Mouse (Mus musculus) inflammation-experienced regulatory T-cells, adult 6 months (primary cell): ENCODE results near the gene Lrrc74b. TPM values are rescaled to one million over a fixed set of nuclear protein-coding genes. Genes with fewer than 3 reads are reported as not detected.
A peak's percentile ranks its signal among the peaks of the same experiment; 100 is the strongest.
"Not testable (repeated sequence)": the region's sequence is repeated elsewhere in the genome, so short reads cannot be mapped to it uniquely, and the experiment has no call there.

Experiments used
- ATAC-seq: one replicate; pipeline ENCODE4 v1.8.0; 2017
- polyA plus RNA-seq, 3 experiments: library from polyadenylated mRNA; unstranded; fragments of 100-300 nt; shearing (Covaris generic); gene quantifications; one replicate each; pipeline ENCODE4 v1.2.1; 2017

The Lrrc74b gene
- under 1 TPM in 1 of 3 experiments, not detected in 2; 0.27 TPM for polyA plus RNA-seq

DNA sequence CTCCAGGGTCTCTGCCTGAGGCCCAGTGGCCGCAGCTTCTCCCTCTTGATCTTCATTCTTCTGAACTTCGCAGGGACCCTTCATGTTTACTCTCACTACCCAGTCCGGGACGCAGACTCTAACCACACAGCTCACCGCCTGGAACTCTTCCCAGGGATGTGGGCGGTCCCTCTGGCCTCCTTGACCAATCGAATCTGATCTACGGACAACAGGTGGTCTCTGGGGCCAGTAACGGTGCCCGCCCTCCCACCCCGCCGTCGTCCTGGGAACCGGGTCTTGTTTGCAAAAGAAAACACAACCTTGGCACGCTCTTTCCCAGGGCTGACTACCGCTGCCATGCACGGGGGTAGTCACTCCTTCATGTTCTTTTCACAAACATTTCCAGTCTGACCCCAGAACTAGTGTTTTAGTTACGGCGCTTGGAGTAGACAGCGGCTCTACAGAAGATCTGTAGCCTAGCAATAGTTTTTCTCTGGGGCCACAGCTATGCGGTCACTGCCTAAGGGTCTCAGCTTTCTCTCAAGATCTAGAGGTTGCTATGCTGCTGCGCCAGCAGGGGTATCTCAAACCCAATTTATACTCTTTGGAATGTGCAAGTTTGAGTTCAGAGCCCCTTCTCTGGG is at the start of gene Lrrc74b:
Gene Lrrc74b (minus strand): TSS at position 120 of the 623 bp plus-strand sequence.
- no peak for ATAC-seq

DNA sequence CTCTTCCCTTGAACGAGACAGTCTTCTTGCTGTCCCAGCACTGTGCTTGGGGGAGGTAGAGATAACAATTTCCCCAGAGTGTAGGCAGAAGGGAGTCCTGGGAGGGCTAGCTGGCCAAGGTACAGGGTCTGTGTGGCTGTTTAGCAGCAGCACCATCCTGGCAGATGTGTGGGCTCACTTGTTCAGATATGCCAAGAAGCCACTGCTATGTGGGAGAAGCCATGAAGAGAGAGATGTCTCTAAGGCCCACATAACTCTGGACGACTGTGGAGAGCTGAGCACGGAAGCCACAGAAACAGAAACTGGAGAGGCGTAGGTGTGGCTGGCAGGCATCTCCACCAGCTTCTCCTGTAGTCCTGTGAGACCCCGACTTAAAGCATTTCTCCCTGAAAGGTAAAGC is 44.6 kb upstream of the Lrrc74b start:
- ATAC-seq, result no peak

DNA sequence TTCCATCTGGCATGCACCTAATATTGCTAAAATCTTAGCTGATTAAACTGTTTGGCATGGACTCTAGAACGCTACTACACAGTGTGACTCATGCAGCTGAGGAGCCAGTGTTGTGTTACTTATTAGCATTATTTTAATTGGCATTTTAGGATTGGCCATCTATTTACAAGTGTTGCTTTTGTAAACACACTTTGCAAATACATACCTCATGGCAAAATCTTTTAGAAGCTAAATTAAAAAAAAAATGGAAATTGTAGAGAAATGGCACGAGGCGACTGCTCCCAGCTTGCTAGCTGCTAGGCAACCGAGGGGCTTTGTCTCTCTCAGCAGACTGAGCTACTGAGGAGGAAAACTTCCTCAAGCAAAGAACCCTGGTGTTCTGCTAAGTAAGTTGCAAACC is 43.9 kb upstream of the Lrrc74b start:
- no peak for ATAC-seq

DNA sequence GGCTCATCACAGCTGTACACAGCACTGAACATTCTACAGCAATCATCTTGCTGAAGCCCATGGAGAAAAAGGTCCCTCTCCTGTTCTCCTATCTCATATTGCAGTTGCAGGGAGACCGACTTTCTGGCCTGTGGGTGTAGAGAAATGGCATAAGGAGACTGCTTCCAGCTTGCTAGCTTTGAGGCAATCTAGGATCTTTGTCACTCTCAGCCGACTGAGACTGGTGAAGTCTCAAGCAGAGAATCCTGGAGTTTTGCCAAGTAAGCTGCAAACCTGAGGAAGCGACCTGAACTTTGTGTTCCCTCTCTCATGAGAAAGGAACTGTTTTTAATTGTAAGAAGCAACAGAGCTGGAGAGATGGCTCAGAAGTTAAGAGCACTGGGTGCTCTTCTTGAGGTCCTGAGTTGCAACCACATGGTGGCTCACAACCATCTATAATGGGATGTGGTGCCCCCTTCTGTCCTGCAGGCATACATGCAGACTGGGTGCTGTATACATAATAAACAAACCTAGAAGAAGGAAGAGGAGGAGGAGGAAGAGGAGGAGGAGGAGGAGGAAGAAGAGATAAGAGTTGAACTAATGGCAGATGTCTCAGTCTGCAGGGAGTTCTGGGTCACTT is 40.0 kb upstream of the Lrrc74b start:
- ATAC-seq, result no peak

DNA sequence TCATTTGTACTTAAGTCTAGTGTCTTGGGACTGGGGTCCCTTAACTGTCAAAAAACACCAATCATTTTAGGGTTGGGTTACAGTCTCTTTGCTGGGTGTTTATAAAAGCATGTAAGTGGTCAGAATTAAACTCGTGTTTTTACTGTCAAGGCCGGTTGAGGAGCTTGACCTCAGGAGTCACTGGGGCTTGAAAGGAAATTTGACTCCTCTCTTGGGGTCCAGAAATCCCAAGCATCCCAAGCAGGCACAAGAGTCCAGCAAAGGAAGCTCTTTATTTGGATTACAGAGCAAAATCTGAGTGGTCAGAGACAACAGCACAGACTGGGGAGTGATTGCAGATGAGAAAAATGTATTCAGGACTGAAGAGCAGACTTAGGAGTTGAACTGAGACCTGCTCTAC is 29.7 kb upstream of the Lrrc74b start:
- ATAC-seq, result no peak

DNA sequence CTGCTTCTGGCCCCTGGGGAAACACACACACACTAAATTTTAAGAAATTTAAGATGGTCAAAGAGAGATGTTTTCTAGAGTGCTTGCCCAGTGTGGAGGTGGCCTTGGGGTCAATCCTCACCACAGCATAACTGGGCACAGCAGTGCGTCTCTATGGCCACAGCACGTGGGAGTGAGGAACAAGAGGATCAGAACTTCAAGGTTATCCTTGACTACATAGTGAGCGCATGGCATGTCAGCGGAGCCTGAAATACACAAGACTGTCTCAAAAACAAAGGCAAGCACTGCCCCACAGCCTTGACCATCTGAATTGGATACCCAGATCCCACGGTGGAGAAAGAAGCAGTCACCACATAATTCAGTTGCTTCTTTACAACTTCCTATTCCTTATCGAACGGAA is 23.5 kb upstream of the Lrrc74b start:
- ATAC-seq, result no peak

DNA sequence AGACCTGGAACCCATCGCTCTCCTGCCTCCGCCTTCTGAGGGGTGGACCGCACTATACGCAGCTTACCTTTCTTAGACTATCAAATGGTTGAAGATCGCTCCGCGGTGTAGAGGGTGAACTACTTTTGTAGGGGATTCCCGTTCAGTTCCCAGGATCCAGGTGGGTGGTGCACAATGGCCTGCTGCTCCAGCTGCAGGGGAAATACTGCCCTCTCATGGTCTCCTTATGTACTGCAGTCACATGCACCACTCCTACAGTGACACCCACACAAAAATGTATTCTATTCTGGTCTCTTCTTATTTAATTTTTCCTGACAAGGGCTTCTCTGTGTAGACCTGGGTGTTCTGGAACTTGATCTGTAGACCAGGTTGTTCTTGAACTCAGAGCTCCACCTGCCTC is 22.0 kb upstream of the Lrrc74b start, which contains the start of gene Slc7a4:
Gene Slc7a4 (minus strand): TSS at position 151 of the 400 bp plus-strand sequence.
- no peak for ATAC-seq

DNA sequence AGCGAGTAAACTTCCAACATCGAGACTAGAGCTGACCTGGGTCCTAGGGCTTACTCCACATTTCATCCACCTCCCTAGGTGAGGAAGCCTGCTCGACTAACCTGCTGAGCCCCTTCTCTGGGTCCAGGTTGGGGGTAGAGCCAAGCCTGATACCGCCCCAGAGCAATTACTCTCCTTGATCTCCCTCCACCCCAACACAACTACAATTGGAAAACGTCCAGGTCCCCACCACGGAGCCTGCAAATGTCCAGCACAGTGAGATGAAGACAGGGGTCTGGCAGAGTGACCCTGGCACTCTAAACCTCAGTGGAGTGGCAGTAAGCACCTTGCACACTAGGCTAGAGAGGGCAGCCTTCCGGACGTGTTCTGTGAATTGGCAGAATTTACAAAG is 15.8 kb upstream of the Lrrc74b start:
- ATAC-seq, result no peak

DNA sequence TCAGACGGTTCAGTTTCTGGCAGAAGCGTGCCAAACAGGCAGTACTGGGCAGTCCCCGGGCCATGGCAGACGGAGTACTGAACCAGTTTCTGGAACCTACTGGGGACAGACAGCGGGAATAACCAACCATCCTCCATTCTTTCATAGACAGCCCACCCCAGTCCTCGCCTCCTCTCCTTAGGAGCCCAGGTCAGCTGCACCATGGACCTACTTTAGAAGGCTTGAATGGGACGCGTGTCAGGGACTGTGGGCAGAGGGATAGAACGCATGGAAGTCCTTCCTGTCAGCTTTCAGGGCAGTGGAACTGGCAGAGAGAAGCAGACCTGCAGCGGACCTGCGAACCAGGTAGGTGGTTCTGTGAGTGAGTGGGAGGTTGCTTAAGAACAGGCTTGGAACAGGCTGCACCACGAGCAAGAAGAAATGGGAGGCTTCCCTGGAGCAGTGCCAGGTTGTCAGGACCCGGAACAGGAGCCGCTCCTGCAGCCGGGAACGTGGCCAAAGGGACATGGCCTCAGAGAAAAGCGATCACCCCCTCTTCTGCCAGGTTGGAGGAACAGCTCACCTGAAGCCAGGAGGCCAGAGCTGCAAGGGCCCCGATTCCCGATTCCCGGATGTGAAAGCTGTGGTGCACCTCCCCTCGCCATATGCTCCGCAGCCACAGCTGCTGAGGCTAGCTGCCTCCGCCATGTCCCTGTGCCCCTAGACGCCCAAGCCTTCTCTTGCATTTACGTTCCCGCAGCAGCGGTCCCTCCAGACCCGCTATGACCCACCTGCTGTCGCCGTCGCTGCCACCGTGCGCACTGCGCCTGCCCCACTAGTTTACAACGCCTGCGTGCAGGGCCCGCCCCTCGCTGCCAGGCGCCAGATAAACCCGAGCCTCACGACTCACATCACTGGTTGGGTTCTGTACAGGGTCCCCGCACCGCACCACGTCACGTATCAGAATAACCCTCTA is 15.1 kb upstream of the Lrrc74b start:
- no peak for ATAC-seq

DNA sequence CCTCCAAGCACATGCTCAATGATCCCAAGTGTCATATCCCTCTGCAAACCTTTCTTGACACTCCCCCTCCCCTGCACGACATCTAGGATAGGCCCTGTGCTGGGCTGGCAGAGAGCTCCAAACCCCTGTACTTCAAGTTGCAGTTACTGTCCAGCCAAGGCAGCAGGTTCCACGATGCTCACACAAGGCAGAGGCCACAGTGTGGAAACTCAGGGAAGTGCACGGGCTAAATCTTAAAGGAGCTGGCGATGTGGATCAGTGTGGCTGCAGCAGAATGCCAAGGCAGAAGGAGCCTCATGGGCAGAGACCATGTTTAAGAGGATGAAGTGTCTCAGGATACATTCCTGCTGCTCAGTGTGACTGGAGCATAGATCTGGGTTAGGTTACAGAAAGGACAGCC is 5.1 kb upstream of the Lrrc74b start:
- ATAC-seq, result no peak

DNA sequence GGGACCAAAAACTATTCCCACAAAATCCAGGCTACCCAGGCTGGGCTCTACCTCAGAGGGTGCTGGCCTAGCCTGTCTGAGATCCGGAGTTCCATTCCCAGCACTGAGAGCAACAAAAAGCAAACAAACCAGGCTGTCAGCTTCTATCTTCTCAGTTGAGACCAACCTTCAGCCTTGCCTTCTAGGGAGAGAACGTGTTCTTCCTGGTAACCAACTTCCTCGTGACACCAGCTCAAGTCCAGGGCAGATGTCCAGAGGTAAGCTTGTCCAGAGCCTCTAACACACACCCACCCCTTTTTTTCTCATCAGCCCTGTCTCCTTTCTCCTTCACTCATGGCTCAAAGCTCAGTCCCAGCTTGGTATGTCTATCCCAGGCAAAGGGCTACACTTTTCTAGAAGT is 3.7 kb upstream of the Lrrc74b start:
- no peak for ATAC-seq

DNA sequence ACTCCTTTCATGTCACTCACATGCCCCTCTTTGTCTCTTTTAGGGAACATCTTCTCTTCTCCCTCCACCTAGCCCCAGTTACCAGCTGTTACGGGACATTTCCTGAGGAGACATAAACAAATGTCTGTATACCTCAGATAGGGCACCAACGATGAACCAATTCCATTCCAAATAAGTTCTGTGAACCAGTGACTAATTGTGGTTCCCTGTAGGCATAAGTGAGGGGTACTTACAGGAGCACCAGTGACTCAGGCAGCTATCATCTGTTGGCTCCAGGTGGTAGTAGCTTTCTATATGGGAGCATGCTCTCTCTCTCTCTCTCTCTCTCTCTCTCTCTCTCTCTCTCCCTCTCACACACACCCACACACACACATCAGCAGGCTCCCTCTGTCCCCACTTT is 3.2 kb upstream of the Lrrc74b start:
- ATAC-seq, result no peak

DNA sequence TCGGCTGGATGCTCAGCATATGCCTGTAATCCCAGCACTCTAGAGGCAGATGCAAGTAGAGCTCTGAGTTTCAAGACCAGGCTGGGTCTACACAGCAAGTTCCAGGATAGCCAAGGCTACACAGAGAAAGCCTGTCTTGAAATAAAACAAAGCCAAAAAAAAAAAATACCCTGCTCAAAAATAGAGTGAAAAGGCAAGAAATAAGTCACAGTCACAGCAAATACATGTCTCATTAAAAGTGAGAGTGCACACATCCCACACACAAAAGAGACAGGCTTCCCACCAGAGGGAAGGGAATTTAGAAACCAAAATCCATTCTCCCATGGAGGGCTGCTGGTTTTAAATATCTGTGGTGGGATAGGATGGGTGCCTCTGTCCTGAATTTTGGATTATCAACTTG is 2.5 kb upstream of the Lrrc74b start:
- no peak for ATAC-seq

DNA sequence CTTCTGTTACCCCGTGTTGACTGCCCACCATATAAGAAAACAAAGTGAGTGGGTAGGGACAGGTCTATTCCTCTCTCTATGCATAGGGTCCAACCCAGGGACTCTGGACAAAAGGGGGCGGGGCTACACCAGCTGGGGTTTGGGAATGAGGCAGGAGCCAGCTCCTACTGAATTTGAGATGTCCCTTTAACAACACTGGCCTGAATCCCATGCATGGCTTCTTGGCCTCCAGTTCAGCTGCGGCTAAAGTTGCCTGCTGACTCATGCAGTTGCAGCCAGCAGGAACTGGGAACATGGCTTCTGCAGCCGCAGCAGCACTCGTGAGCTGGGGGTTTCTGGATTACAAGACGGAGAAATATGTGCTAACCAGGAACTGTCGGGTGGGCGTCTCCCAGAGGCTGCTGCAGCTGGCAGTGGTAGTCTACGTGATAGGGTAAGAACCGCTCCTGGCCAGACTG is 733 bp upstream of the Lrrc74b start, which contains the start of gene P2rx6:
Gene P2rx6 (plus strand): TSS at position 135 of the 458 bp plus-strand sequence.
- no peak for ATAC-seq

DNA sequence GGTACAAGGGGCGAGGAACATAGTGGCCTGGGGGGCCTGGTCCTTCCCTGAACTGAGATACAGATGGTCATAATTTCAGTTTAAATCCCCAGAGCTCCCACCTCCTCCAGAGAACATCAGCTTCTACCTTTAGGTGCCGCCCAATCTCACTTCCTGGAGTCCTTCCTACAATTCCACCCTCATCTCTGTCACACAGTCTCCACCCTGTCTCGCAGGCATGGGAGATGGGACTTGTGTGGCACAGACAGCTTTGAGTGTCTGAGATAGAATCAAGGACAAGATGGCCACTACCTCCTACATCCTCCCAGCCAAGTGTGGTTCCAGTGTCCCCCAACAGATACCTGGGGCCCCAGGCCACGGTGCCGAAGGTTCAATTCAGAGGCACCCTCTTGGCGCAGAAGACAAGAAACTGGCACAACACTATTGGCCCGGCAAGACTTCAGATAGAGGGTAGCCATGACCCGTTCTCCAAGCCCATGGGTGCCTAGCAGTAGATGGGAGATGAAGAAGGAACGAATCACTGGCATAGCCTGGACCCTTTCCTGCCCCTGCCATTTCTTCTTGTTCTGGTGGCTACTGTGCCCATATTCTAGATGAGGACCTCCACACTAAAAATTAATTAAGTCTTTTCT is 1.5 kb downstream of the Lrrc74b start:
- no peak for ATAC-seq

DNA sequence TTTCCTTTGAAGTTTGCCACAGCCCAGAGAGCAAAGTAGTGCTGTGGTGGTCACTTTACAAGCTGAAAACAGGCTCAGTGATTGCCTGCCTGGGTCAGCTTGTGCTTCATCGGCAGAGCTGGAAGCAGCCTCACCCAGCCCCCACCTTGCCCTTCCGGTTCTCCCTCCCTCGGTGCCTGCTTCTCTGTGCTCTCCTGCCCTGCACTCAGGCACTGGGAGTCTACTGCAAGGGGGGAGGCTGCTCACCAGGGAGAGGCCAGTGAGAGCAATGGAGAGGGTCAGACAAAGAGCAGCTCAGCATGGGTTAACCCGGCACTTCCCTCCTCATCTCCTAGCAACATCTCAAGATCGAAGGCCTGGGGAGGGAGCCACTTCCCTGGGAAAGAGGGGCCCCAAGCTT is 2.2 kb downstream of the Lrrc74b start:
- no peak for ATAC-seq

DNA sequence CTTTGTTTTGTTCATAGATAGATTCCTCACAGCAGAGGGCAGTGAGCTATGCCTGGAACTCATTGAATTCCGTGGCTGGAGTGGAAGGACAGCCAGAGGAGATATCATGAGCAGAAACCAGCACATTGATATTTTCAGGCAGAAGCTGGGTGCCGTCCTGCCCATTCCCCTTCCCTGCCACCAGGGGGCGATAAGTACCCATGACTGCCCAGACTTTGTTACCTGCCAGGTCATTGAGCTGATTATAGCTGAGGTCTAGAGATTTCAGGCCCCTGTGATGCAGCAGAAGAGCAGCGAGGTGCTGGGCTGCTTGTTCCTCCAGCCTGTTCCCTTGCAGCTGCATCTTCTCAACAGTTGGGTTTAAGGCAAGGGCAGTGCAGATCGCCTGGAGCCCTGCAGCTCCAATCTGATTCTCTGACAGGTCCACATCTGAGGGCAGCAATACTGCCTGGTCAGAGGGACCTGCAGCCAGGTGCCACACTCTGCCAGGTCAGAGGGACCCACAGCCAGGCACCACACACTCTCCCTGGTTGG is 3.0 kb downstream of the Lrrc74b start:
- ATAC-seq, result peak; percentile 29

DNA sequence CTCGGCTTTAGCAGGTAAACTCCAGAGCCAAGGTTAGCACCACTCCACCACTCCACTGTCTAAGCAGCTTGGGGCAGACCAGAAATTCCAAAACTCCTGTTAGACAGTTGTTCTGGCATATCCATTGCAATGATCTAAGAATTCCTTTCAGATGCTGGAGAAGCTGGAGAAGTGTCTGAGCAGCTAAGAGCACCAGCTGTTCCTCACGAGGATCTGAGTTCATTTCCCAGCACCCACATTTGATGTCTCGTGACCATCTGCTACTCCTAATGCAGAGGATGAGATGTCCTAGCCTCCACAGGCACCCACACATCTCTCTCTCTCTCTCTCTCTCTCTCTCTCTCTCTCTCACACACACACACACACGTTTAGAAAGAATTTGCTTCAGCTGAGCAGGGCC is 4.1 kb downstream of the Lrrc74b start:
- ATAC-seq, result no peak

DNA sequence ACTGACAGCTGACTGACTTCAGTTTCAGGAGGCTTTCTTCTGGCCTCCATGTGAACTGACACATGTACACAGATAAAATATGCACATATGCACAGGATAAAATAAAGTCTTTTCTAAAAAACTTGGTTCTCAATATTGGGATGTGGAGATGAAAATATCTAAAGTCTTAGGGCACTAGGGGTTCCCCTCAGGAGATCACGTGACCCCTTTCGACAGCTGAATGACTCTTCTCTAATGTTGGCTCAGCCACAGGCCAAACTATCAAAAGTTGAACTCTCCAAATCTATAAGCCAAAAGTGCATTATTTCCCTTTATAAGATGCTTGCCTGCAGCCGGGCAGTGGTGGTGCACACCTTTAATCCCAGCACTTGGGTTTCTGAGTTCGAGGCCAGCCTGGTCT is 4.9 kb downstream of the Lrrc74b start:
- ATAC-seq, result no peak

DNA sequence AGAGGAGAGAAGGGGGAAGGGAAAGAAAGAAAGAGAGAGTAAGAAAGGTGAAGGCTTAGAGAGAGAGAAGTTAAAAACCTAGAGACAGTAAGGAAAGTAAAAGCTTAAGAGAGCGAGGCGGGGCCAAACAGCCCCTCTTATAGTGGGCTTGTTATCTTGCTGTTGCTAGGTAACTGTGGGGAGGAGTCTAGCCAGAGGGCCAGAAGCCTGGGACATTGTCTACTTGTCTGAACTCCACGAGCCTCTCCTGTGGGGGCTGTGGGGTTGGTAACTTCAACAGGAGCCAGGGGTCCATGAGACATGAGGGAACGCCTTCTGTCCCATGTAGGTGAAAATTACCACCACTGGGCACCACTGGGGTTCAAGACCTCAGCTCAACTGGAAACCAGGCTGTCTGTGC is 6.3 kb downstream of the Lrrc74b start:
- ATAC-seq, result not testable (repeated sequence)

DNA sequence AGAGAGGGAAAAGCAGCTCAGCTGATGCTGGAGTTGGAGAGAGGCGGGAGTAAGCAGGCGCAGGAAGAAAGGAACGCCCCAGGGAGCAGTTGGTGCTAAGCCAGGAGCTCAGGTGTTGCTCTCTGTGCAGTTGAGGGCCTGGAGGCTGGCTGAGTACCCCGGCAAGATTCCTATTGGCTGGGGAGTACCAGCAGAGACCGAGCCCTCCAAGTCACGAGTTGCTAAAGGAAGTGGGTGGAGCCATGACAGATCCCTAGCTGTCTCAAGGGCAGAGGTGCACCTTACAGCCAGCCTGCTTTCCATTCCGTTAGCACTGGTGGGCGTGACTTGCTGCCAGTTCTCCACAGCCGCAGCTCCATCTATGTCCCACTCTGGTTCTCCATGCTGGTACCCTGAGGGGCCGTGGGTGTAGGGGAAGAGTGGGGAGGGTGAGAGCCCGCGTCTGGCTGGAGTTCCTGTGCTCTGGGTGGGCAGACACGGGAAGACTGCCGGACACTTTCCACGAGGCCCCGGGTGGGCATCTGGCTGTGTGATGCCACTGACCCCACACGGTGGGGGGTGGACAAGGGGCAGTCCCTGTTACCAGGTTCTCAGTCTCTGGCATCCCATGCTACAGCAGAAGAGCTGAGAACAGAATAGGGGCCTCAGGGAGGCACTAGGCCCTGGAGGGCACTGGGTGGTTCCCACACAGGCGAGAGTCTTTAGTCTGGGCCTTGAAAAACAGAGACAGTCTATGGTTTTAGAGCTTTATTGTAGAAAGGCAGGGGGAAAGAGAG is 6.9 kb downstream of the Lrrc74b start:
- ATAC-seq, result peak; percentile 99

DNA sequence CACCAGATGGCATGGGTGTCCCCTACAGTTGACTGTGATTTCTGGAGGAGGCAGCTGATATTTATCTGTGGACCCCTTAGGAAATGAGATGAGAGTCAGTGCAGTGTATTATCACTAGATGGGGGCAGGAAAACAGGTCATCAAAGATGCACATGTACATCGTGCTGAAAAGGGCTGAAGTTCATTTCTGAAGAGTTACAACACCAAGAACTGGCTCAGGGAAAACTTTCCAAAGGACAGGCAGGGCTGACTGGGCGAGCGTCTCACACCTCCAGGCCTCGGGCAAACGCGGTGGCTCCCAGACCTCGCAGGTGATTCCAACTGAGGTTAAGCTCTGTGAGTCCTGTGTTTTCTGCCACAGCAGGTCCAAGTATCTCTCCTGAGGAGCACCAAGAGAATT is 8.2 kb downstream of the Lrrc74b start:
- no peak for ATAC-seq
